Mouse (Mus musculus): ENCODE data around the gene Gm49321.

DNA sequence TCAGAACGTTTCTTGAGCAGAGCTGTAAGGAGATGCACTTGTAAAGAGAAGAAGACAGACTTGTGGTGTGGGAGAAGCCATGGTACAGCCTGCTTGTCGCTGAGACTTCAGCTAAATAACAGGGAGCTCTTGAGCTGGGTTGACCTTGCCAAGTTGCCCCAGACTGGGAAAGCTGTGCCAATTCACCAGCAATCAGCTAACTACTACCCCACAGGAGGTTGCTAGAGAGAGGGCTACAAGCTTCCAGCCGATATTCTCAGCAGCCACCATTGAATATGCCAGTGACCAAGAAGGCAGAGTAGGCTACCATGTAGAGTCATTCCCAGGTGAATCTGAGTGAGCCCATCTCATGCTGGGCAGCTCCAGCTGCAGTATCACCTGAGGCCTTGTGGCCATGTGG, 47.4 kb upstream of the Gm49321 start:
- TF ChIP-seq CTCF (IDR thresholded peaks at IDR 0.05; ENCODE audit: low read depth) (no peak), EP300 (IDR thresholded peaks at IDR 0.05; ENCODE audit: low read depth) (no peak)

Data from liver, embryonic 14.5 days (tissue).